Mouse (Mus musculus): ENCODE data around the gene Pcbp3.

GRCm38 (mm10) chr10:76729631-76730620 is 231.8 kb downstream of the Pcbp3 start:
- TF ChIP-seq CTCF (IDR thresholded peaks at IDR 0.05; ENCODE audit: low read depth) (no peak), EP300 (optimal IDR thresholded peaks at IDR 0.05) (no peak)

Measured in stomach, postnatal 0 days (tissue).